Mouse (Mus musculus) liver (tissue): ENCODE data around the gene Duox1.

ENCODE experiments used
- DNase-seq: peaks from one replicate; pipeline ENCODE4 v3.0.0-alpha.2; 2020; ENCODE audit warnings: mixed read lengths

Gene Duox1

DNA sequence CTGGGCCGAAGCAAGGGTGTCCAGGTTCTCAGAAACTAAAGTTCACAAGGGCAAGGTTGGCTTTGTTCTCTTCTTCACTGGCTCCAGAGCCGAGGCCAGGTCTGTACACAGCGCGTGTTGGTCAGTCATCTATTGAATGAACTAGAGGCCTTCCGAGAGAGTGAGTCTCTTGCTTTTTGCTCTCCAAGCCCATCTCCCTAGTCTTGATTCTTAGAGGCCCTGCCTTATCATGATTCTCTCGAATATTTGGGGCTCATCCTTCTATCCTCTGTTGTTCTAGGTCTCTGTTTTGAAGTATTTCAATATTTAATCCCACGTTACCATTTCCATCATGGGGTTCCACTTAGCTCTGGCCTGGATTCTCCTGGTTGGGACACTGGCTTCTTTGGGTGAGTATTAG is at the start of gene Duox1:
TSS of gene Duox1 (plus strand) at position 301 of the 400 bp plus-strand sequence.
- no peak for DNase-seq

DNA sequence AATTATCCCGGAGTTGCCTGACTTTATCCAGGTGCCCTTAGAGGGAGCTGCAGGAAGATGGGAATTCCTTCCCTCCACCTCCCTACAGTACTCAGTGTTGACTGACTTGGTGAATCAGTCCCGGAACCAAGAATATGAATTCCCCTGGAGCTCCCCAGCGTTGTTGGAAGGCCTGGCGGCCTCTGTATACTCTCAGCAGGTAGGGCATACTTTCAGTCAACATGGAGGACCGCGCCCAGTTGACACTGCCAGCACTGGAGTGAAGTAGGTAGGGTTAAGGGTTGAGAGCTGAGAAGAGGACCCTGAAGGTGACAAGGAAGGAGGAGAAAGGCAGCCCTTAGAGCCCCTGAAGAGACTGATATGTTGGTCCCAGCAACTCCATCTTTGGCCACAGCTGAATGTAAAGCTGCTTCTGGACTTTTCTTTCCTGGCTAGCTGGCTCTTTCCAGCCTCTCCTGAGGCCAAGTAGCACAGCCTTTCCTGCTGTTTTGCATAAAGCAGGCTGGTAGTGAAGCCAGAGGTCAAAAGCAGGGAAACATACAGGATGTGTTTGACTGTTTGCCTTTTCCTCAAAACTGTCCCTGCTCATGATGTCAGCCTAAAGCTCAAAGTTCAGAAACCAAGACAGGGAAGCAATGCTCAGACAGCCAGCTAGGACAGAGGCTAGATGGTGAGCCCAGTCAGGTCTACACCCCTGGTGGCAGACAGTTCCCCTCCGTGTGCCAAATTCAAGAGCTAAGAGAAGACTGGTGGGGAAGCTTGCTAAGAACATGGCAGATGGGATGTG is 48.9 kb upstream of the Duox1 start:
- DNase-seq: no peak

DNA sequence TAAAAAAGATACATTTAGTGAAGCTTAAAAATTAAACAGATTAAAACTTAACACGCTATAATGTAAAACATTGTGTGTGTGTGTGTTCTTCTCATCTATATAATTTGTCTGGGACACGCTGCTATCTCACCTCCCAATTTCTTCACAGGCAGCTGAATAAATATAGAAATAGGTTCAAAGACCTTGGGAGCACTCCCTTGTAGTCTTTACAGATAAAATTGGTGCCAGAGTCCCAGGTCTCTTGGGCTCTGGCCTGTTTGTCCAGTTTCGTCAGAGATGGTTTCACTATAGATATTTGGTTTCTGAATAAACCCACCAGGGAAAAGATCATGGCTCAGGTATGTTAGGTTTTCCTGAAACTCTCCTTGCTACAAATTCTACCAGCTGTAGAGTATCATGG is 36.7 kb upstream of the Duox1 start:
- DNase-seq: no peak

DNA sequence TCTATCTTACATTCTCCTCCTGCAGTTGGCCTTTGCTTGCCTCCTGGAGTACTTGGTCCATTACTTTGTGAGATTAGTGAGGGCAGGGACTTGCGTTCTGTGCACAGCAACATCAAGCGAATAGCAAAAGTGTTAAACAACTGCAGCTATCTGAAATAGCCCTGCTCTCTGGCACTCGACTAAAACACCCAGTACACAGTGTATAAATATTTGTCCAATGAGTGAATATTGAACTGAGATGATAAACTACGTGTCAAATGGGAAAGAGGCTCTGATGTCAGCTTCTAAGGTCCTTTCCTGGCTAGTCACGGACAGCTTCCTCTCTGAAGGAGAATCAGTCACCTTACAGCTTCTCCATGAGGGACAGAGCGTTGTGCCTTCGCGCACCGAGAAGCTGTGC is 31.4 kb upstream of the Duox1 start:
- DNase-seq: no peak

DNA sequence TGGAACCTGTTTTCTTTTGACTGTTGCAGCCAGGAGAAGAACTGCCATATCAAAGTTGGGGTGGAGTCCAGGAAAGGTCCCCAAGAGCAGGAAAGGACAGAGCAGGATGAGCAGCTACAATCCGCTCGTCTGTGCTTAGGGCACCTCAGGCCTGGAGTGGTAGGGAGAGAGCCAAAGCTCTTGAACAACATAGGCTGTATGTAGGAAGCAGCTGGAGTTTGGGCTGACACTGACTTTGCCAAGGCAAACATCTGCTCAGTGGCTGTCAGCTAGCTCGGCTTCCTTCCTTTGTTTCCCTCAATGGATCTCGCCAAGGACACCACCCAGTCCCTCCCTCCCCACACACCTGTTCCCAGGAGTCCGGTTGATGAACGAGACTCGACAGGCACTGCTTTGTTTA is 29.3 kb upstream of the Duox1 start:
- no peak for DNase-seq

DNA sequence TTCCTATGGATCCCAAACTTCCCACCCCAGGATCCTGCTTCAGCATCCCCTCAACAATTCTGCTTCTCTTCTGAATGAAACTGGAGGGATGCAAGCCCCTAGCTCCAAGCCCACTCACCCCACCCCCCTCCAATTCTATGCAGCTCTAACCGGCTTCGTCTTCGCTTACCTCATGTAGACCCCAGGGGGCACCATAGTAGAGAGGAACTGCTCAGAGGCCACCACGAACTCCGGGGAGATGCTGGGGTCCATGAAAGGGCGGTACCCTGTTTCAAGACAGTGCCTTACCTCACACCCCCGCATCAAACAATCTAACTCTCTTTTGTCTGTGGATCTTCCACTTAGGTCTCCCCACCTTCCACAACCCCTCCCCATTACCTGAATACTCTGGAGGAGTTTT is 20.6 kb upstream of the Duox1 start:
- DNase-seq: no peak

DNA sequence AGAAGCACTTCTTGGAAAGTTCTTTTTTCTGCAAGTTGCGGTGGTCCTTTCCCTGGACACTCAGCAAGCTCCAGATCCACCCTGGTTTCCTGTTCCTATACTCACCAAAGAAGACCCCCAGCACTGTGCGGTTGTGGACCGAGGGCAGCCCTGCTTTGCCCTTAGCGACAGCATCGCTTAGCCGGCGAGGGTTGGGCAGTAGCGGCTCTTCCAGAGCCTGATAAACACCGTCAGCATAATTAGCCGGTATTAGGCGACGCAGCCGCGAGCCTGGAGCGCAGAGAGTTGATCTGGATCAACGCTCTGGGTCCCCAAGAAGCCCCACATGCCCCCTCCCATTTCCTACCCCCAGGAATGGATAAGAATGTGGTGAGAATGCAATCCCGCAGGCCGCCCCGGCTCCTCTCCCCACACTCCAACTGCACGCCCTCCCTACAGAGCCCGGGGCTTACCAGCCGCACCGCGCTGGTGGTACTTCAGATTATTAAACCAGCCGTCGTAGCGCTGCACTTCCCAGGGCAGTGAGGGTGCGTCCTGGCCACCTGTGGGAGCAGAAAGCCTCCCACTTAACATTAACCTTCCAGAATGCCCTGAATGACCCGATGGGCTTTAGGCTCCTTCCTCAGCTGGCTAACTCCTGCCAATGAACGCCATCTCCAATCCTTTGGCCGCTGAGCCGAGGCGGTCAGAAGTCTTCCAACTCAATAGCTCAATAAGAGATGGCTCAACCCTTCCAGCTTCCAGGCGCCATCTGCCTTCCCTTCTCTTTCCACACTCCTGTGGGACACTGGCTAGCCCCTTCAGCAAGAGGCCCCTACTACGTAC is 18.0 kb upstream of the Duox1 start:
- no peak for DNase-seq

DNA sequence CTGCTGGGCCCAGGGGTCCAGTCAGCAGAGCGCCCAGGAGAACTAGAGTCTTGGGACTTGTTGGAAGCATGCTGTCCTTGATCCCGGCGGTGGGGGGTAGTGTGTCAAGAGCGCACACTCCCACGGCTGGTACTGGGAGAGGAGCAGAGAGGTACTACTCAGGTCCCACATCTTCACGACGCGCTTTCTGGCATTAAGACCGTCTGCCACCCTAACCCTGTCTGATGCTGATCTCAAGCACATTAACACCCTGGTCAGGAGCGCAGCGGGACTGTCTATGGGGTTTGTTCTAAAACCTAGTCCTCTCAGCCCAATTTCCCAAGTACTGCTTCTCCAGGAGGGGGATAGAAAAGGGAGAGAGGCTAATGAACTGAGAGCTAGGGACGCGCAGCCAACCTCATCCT is 17.4 kb upstream of the Duox1 start, which contains the start of gene Duox2:
TSS of gene Duox2 (minus strand) at position 354 of the 404 bp plus-strand sequence.
- DNase-seq: no peak

DNA sequence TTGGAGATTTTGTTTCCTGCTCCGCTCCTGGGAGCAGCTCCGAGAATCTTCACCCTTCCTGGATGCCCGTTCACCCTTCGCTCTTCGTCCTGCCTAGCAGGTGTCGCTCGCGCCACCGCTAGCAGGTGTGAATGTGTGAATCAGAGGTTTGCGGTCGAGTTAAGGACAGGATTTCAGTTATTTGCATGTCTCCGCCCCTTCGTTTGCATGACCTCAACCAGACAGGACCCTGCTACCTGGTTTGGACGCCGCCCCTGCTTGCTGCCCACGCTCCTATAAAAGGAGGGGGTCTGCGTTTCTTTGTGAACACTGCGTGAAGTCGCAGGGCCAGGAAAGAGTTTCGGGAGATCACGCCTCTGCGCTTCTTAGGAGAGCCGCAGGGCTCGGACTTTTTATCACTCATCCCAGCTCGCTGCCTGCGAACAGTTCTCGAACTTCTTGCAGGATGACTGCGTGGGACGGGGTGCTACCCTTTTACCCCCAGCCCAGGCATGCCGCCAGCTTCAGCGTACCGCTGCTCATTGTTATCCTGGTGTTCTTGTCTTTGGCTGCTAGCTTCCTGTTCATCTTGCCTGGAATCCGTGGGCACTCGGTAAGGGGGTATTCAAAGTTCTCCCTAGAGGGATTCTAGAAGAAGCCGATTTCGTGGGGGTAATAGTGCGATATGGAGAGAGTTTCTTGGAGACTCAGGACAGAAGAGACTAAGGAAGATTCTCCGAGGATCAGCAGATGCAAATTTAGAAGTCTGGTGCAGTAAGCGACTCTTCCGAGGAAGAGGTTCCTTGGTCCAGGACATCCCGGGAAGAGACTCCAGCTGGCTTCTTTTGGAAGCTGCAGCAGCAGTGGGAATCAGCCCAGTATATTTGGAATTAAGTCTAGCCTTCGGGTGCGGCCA is 16.6 kb upstream of the Duox1 start, which contains the start of gene Duoxa2:
TSS of gene Duoxa2 (plus strand) at position 305 of the 895 bp plus-strand sequence.
- no peak for DNase-seq

DNA sequence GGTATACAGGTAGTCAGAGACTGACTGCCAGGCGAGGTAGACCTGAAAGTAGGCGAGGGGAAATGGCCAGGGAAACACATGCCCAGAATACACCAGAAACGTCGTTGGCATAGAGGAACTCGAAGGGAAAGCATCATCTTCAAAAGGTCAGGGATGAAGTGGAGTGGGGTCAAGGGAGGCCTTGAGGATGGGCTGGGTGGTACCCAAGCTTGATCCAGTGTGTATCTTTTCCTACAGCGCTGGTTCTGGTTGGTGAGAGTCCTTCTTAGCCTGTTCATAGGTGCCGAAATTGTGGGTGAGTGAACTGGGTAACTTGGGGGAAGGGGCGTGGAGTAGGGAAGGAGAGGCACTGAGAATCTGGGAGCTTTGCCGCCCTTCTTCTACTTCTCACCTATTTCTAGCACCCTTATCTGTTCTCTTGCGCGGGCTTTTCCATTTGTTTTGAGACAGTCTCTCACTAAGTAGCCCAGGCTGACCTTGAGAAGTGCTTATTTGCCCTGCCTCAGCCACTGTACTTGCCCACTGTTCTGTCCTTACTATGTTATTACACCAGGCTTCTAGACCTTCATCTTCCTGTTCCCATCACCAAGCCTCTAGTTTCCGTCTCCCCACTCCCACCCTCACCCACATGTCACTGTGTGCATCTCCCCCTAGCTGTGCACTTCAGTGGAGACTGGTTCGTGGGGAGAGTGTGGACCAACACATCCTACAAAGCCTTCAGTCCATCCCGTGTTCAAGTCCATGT is 15.4 kb upstream of the Duox1 start:
- DNase-seq: no peak

DNA sequence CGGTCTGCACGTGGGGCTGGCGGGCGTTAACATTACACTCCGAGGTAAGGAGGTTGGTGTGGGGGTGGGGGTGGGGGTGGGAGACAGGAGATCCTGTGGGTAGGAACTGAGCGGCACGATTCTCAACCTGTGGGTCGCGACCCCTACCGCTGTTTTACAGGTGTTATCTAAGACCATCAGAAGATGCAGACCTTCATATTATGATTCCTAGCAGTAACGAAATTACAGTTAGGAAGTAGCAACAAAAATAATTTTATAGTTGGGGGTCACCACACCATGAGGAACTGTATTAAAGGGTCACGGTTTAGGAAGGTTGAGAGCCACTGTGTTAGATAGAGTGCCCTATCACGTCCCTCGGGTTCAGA is 14.8 kb upstream of the Duox1 start:
- DNase-seq: no peak

DNA sequence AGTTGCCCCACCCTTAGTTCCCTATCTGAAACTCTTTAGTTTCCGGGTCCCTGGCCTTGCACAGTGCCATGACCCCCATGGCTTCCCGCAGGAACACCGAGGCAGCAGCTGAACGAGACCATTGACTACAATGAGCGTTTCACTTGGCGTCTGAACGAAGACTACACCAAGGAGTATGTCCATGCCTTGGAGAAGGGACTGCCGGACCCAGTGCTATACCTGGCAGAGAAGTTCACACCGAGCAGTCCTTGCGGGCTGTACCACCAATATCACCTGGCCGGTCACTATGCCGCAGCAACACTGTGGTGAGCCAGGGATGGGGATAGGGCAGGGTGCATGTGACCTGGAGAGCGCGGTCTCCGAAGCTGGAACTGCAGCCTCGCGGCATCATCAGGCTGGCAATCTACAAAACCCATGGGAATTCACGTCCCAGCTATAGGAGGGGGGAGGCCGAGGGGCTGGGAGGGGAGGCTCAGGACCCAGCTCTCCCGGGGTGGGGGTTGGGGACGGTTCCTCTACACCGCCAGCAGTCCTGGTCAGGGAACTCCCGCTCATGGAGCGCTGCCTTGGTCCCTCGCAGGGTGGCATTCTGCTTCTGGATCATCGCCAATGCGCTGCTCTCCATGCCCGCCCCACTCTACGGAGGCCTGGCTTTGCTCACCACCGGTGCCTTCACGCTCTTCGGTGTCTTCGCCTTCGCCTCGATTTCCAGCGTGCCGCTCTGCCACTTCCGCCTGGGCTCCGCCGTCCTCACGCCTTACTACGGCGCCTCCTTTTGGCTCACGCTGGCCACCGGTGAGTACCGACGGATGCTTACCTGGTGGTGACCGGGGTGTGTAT is 14.2 kb upstream of the Duox1 start:
- no peak for DNase-seq

DNA sequence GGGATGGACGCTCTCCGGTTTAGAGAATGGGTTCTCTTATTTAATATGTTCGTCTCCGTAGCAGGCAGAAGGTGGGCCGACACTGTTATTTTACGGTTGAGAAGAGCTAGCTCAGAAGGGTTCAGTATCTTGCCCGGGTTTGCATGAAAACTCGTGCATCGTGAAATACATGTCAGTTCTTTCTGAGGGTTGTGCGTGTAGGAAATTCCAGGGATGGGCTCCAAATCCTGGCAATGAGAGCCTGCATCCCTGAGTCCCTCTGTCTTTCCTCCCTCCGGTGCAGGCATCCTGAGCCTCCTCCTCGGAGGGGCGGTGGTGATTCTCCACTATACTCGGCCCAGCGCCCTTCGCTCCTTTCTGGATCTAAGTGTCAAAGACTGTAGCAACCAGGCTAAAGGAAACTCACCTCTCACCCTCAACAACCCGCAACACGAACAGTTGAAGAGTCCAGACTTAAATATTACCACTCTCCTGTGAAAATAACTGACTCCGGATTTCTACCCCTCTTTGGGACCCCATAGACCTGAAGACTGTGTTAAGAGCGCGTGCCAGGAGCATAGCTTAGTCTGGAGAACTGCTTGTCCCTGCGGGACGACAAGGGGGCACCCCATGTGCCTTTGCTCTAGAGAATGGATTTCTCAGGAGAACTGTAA is 13.4 kb upstream of the Duox1 start:
- no peak for DNase-seq

DNA sequence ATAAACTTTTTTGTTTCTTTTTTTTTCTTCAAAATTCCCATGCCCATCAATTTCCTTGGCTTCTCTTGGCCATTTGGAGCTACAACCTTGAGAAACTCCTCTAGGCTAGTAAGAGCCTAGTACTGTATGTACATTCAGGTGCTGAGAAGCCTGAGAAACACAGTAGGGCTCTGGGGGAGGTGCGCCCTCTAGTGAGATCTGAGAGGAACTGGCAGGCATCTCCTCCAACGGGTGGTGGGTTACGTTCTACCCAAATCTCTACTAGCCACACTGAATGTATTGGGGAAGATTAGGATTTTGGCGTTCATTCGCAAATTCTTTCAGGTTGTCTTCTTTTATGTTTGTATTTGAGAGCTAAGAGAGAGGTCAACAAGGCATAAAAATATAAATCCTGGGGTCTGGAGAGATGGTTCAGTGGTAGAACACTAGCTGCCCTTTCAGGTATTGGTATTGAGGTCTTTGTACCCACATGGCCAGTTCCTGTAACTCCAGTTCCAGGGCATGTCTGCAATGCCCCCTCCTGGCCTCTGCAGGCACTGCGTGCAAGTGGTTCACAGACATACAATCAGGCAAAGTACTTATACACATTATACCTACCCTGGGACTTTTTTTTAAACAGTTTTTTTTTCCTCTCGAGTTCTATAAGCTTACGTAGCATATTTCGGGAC is 12.8 kb upstream of the Duox1 start:
- DNase-seq: peak; percentile 71

DNA sequence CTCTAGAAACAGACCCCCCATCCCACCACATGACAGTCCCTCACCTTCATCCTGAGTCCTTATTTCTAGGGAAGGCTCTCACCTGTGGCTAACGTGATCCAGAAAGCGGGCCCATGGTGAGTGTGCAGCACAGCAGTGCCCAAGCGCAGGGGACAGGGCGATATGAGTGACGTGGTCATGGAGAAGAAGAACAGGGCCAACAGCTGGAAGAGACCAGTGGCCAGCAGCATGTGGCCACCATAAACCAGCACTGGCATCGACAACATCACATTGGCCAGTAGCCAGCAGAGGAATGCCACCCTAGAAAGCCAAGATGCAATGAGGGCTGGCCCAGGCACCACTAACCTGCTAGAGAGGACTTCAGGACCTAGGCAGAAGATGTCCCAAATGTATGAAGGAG is 10.9 kb upstream of the Duox1 start:
- DNase-seq: no peak

DNA sequence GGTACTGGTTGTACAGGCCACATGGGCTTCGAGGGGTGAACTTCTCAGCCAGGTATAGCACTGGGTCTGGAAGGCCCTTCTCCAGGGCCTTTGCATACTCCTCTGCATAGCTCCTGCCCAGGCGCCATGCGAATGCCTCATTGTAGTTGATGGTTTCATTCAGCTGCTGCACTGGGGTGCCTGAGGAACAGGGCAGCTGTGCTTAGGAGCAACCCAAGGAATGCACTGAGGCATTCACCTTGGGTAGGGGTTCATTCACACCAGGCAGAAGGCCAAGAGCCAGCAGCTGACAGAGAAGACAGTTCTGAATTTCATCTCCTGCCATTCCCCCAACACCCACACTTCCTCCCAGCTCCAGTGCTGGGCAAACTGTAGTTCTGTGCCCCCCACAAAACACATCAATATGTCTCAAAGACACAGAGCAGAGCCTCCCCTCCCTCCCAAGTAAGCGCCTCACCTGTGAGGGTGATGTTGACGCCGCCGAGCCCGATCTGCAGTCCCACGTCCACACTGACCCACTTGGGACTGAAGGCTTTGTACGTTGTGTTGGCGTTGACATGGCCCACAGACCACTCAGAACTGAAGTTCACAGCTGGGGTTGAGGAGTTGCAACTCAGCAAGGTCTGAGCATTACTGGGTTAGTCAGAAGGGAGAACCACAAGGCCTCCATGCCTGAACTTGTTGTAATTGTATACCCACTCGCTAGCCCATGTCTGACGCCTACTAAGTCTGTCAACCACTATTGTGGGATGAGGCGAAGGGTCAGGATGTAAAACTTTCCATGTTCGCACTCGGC is 10.2 kb upstream of the Duox1 start:
- DNase-seq: no peak

DNA sequence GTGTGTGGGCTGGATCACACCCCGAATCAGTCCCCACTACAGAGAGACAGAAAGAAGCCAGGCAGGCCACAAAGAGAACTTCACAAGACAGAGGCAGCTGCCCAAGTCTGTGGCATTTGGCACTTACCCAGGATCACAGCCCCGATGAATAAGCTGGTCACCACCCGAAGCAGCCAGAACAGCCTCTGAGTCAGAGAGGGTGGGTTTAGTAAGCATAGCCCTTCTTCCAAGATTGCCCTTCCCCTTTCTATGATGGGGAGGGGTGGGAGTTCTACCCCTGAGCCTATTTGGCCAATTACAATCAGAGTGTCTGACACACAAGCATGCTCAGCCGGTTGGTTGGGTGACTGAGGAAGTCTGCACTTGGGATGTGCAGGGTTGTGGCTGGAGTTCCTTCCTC is 9.3 kb upstream of the Duox1 start:
- DNase-seq: no peak

DNA sequence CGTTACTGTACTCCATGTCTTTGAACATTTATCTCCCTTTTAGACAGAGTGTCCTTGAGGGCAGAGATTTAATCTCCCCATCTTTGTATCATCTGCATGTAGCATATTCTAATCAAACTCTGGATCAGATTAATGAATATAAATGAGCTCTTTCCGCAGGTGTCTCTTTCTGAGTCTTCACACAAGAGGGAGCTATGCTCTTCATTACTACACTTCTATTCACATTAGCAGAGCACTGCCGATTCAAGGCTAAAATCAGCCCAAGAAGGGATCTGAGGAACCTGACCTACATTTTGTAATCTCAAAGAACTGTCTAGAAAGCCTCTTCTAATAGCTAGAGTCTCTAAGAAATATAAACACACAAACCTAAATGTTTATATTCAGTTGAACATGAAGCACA is 5.8 kb upstream of the Duox1 start:
- DNase-seq: no peak

DNA sequence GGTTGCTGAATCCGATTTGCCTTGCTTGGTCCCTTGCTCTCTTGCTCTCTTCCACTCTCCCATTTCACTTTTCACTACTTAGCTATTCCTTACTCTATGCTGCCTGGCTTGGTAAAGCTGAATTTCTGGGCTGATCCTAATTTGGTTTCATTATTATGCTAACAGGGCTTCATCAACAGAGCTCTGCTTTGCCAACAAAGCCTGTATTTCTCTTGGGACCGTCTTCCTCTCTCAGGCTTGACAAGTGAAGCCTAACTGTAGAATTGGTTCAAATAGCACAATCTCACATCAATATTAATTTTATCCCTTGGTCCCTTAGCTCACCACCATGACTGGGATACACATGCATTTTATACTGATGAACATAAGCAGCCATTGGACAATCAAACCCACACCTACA is 3.9 kb upstream of the Duox1 start:
- no peak for DNase-seq
